9 mouse cellular contexts compared by ENCODE assay signal in the genomic region with DNA sequence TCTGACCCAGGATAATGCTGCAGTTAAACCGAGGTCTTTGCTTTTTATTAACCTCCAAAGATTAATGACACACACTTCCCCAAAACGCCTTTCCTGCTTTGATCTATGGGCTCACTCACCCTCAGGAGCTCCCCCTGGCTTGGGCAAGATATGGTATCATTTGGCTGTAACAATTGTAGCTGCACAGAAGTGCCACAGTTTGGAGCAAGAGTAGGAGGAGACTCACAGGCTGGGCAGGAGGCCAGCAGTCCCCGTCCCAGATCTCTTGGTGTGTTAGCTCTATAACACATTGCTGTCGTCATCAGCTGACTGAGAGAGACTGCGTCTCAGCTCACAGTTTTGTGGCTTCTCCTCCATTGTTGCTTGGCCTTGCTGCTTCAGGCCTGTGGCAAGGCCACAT. TPM values are rescaled to one million over a fixed set of nuclear protein-coding genes. Genes with fewer than 3 reads are reported as not detected.
DNase-seq lines count a peak whose midpoint lies in the region; ATAC-seq and TF ChIP-seq lines count a peak whose summit lies in the region.
"Had no signal": no experiment of that assay in that cellular context is flagged by ENCODE, and none has a peak within 500 bp of the region (broad histone marks: within the 10 kb centered on the region; RNA-seq: fewer than 3 reads in every experiment).

No protein-coding gene starts in this region.

- H3K4me1 ChIP-seq in intestine, embryonic 14.5 days (replicated peaks; ENCODE audit: control insufficient read depth, insufficient read depth, low read length), result peaks cover 36% of the 10 kb centered on the region
- H3K4me1 ChIP-seq in limb, embryonic 13.5 days, result peaks cover 57% of the 10 kb centered on the region
- H3K4me1 ChIP-seq in midbrain, postnatal 0 days (ENCODE audit: insufficient read depth, low read length), result peaks cover 25% of the 10 kb centered on the region

- no peaks in the 10 kb centered on the region for H3K9me3 ChIP-seq in intestine, embryonic 14.5 days (ENCODE audit: control insufficient read depth, low read length)
- H3K9me3 ChIP-seq in limb, embryonic 13.5 days, result no peaks in the 10 kb centered on the region
- H3K9me3 ChIP-seq in midbrain, postnatal 0 days (ENCODE audit: low read length), result no peaks in the 10 kb centered on the region
- H3K9me3 ChIP-seq: megakaryocyte, embryonic 14.5 days had no signal

- peak; percentile 36 for TF ChIP-seq CTCF in midbrain, postnatal 0 days (IDR thresholded peaks at IDR 0.05)

- no peaks in the 10 kb centered on the region for H3K27me3 ChIP-seq in intestine, embryonic 14.5 days (replicated peaks; ENCODE audit: control insufficient read depth, insufficient read depth, low read length)
- H3K27me3 ChIP-seq in limb, embryonic 13.5 days, result 0 out of 2 replicates have a peak, but pooled peaks cover 5% of the 10 kb centered on the region
- no peaks in the 10 kb centered on the region for H3K27me3 ChIP-seq in midbrain, postnatal 0 days (ENCODE audit: insufficient read depth, low read length)

- no peak for ATAC-seq in intestine, embryonic 14.5 days (replicated peaks; ENCODE audit: low FRiP score, low TSS enrichment, low read depth)
- peak; percentile 33; the same call in 1 of the 2 replicates for ATAC-seq in limb, embryonic 13.5 days (ENCODE audit: low FRiP score, low read depth)
- no peak for ATAC-seq in midbrain, postnatal 0 days (ENCODE audit: low FRiP score)
- no peak for ATAC-seq in erythroid progenitor cell, adult 5-6 weeks (replicated peaks; ENCODE audit: low FRiP score, poor library complexity, severe bottlenecking)

- H3K9ac ChIP-seq in intestine, embryonic 14.5 days (ENCODE audit: low read length), result no peak overlapping the region
- H3K9ac ChIP-seq in limb, embryonic 13.5 days, result 0 out of 2 replicates have a peak overlapping the region, but pooled peaks have one; percentile 19
- H3K9ac ChIP-seq in midbrain, postnatal 0 days (replicated peaks; ENCODE audit: low read length, poor library complexity, severe bottlenecking), result no peak overlapping the region

- WGBS in intestine, embryonic 14.5 days, result 13% methylated on average over 5 of the region's 5 CpGs
- WGBS in limb, embryonic 13.5 days, result 9% methylated on average over 5 of the region's 5 CpGs
- 26% methylated on average over 5 of the region's 5 CpGs for WGBS in midbrain, postnatal 0 days

- H3K4me2 ChIP-seq in intestine, embryonic 14.5 days (ENCODE audit: low read length), result no peak overlapping the region
- H3K4me2 ChIP-seq in limb, embryonic 13.5 days (replicated peaks), result no peak overlapping the region
- no peak overlapping the region for H3K4me2 ChIP-seq in midbrain, postnatal 0 days (ENCODE audit: low read depth, low read length, poor library complexity, severe bottlenecking)

- peak; percentile 49 for DNase-seq in ovary, adult 18-20 months (ENCODE audit: low spot score)
- no peak for DNase-seq in ovary, postnatal 10 days (ENCODE audit: low spot score)
- DNase-seq in cerebellum, postnatal 14 days, result peak; percentile 73 to 76
- DNase-seq in intestine, embryonic 14.5 days (ENCODE audit: low spot score), result no peak
- DNase-seq in midbrain, postnatal 0 days (ENCODE audit: low spot score), result peak; percentile 84
- no peak for DNase-seq in natural killer cell, adult 2 months (ENCODE audit: low spot score in 2 of 2)

- peak overlapping the region; percentile 22; the same call in 1 of the 2 replicates for H3K27ac ChIP-seq in intestine, embryonic 14.5 days (ENCODE audit: low read depth)
- peak overlapping the region; percentile 40; the same call in 1 of the 2 replicates for H3K27ac ChIP-seq in limb, embryonic 13.5 days
- H3K27ac ChIP-seq in midbrain, postnatal 0 days (ENCODE audit: low read depth, low read length), result 0 out of 2 replicates have a peak overlapping the region, but pooled peaks have one; percentile 13

- H3K36me3 ChIP-seq in intestine, embryonic 14.5 days (ENCODE audit: control insufficient read depth, insufficient read depth, low read length), result no peaks in the 10 kb centered on the region
- H3K36me3 ChIP-seq in limb, embryonic 13.5 days, result 0 out of 2 replicates have a peak, but pooled peaks cover 3% of the 10 kb centered on the region
- H3K36me3 ChIP-seq in midbrain, postnatal 0 days (ENCODE audit: insufficient read depth, low read length), result peaks cover 3% of the 10 kb centered on the region; the same call in 1 of the 2 replicates

- no peak overlapping the region for H3K4me3 ChIP-seq in intestine, embryonic 14.5 days (ENCODE audit: low read depth, low read length)
- no peak overlapping the region for H3K4me3 ChIP-seq in limb, embryonic 13.5 days
- no peak overlapping the region for H3K4me3 ChIP-seq in midbrain, postnatal 0 days (ENCODE audit: low read depth, low read length)

RNA-seq across cellular contexts. Expression of a gene that starts 35.1 kb away (rescaled TPM):
- 0.16 and 0.35 TPM in 2 replicates for polyA plus RNA-seq in intestine, embryonic 14.5 days (2014; fragmentation: Nextera tagmentation; extraction: Ambion mirVana)
- polyA plus RNA-seq in limb, embryonic 13.5 days (2015; fragmentation: Nextera tagmentation; extraction: Ambion mirVana), result 0.09 and 0.15 TPM in 2 replicates
- total RNA-seq in midbrain, postnatal 0 days (2014; rRNA removed), result 0.19 and 0.38 TPM in 2 replicates
- polyA plus RNA-seq in midbrain, postnatal 0 days (2015; fragmentation: Nextera tagmentation; extraction: Ambion mirVana), result 0.05 TPM in 1 of 2 replicates, not detected in the other
- total RNA-seq in erythroid progenitor cell, adult 5-6 weeks (2015; ENCODE audit: low replicate concordance), result not detected in 2 replicates
- total RNA-seq in erythroid progenitor cell, adult 5-6 weeks (2017; ENCODE audit: low replicate concordance), result 0.08 TPM in 1 of 2 replicates, not detected in the other

Comparison
In these comparisons a context has a peak if more than half of its experiments do, and no peak if none do; other contexts are left out.
1. DNase-seq: peak in ovary, adult 18-20 months (single experiment), cerebellum, postnatal 14 days (2 of 2) and midbrain, postnatal 0 days (single experiment); none in ovary, postnatal 10 days (single experiment), intestine, embryonic 14.5 days (single experiment) and natural killer cell, adult 2 months (0 of 2).
2. Peak in every context shown above with its lines, with median percentiles within 50 percentile points of each other: H3K27ac ChIP-seq.